Mouse (Mus musculus): Measurements from ENCODE around the gene Glb1.

The Glb1 gene

DNA sequence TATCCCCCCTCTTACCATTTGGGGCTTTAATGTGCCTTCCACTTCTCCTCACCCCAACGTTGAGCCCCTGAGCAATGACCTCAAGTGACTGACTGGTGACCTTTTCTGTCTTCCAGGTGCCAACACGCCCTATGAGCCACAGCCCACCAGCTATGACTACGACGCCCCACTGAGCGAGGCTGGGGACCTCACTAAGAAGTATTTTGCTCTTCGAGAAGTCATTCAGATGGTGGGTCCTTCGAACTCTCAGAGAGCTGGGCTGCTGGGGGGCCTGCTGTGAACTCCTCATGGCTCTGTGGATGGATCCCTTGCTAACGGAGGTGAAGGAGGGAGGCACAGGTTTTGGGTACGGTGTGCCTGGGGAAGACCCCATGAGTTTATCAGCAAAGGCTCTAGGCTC is 42.0 kb downstream of the Glb1 start:
- no peak for DNase-seq (ENCODE audit: low spot score)

- DNase-seq (ENCODE audit: low spot score): no peak
These were observed 42.5 kb downstream of the Glb1 start for GRCm38 (mm10) chr9:114443351-114443750.

DNA sequence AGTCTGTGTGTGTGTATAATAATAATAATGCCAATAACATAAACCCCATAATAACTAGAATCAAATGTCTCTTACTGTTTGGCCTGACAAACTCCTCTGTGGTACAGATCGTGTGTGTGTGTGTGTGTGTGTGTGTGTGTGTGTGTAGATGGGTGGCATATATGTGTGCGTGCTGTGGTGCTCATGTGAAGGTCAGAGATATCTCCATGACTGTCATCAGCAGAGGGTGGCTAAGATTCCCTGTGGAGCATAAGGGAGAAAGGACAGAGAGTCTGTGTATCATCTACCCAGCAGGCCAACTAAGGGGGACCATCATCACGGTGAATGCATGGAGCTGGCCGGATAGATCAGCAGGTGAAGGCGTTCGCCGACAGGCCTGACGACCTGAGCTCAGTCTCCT is 46.0 kb downstream of the Glb1 start:
- DNase-seq (ENCODE audit: low spot score): no peak

DNA sequence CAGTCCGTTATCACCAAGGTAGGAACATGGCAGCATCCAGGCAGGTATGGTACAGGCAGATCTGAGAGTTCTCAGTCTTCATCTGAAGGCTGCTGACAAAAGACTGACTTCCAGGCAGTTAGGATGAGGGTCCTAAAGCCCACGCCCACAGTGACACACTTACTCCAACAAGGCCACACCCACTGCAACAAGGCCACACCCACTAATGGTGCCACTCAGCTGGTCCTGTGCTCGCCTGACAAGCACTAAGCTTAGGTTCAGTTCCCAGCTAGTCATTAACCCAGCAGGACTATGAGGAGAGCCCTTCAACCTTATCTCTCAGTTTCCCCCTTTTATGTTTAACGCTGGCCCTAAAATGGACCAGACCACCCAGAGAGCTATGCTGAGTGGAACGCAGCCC is 47.8 kb downstream of the Glb1 start:
- DNase-seq (ENCODE audit: low spot score): no peak

DNA sequence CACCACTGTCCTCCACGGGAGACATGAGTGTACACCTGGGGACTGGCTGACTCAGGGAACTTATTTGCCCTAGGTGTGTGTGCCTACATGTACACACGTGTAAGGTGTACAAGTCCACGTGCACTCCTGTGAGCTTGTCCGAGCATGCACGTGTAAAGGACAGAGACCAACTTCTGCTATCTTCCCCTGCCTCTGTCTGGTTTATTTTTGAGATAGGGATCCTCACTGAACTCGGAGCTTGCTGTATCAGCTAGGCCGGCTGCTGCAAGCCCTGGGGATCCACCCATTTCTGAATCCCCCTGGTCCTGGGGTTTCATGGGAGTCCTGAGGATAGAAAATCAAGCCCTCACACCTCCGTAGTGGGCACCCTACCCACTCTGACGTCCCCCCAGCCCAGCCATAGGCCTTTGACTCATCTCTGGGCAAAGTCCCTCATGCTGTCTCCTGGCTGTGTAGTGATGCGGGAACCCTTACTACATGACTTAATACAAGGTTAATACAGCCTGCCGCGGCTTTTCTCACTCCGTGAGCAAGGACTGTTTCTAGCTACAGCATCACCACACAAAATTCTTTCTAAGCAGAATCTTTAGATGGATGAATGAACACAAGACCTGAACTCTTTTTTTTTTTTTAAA is 48.4 kb downstream of the Glb1 start:
- no peak for DNase-seq (ENCODE audit: low spot score)

GRCm38 (mm10) chr9:114451615-114452014 is 50.7 kb downstream of the Glb1 start:
- DNase-seq (ENCODE audit: low spot score): no peak

DNA sequence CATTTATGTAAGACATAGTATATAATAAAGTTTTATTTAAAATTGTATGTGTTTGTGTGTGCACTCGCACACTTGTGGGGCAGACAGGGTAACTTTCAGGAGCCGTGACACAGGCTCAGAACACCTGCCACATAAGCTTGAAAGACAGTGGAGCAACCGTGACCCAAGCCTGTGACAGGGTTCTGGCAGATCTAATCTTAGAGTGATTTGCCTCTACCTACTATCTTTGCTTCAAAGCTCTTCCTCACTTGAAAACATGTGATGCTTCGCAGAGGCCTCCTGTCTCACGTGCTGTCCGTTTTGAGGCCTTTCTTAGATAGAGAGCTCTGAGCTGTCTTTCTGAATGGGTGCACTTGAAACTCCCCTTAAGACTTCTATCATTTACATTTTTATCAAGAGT is 51.5 kb downstream of the Glb1 start:
- DNase-seq (ENCODE audit: low spot score): no peak

GRCm38 (mm10) chr9:114455420-114455819 is 54.5 kb downstream of the Glb1 start:
- no peak for DNase-seq (ENCODE audit: low spot score)

DNA sequence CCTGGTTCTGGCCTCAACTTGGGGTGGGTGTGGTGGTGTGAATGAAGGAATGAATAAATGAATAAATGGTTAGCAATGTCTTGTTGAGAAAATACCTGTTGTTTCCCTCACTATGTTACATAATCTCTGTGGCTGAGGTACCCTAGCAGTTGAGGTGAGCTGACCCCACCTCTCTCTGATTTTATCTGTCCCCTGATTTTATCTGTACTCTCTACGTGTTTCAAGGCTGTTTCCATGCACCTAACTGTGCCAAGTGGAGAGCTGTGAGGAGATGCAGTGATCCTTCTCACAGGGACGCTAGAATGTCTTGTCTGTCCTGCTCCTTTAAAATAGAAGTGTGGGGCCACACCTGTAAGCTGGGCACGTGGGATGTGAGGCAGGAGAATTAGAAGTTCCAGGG is 57.6 kb downstream of the Glb1 start:
- no peak for DNase-seq (ENCODE audit: low spot score)

GRCm38 (mm10) chr9:114462569-114462968 is 61.7 kb downstream of the Glb1 start:
- DNase-seq (ENCODE audit: low spot score): no peak

GRCm38 (mm10) chr9:114465442-114465841 is 64.6 kb downstream of the Glb1 start:
- no peak for DNase-seq (ENCODE audit: low spot score)

- no peak for DNase-seq (ENCODE audit: low spot score)
These were observed 66.0 kb downstream of the Glb1 start for GRCm38 (mm10) chr9:114466871-114467270.

DNA sequence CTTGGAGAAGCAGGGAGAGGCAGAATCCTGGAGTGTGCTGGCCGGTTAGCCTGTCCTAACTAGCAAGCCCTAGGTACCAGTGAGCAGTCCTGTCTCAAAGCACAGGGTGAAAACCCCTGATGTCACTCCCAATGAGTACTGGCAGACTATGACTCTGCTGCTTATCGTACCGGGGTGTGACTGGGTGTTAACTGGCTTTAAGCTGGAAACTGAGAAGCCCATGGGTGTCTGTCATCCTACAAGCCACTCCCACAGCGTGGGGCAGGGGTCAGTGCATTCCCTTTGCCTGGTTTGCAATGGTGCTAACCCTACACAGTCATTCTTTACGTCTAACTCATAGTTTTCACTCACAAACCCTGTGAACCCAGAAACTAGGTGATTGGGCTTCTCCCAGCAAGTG is 67.3 kb downstream of the Glb1 start:
- DNase-seq (ENCODE audit: low spot score): no peak

DNA sequence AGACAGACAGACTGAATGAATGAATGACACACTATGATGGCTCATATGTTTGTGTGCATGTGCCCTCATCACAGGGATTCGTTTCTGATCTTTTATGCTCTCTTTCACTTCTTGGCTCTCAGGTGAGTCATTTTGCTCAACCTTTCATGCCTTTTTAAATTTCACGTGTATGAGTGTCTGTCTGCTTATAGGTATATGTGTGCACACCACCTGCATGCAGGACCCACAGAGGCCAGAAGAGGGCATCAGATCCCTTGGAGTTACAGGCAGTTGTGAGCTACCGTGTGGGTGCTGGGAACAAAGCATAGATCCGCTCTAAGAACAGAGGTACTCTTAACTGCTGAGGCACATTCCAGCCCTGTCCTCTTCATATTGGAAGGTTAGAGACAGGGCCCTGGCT is 67.8 kb downstream of the Glb1 start:
- no peak for DNase-seq (ENCODE audit: low spot score)

DNA sequence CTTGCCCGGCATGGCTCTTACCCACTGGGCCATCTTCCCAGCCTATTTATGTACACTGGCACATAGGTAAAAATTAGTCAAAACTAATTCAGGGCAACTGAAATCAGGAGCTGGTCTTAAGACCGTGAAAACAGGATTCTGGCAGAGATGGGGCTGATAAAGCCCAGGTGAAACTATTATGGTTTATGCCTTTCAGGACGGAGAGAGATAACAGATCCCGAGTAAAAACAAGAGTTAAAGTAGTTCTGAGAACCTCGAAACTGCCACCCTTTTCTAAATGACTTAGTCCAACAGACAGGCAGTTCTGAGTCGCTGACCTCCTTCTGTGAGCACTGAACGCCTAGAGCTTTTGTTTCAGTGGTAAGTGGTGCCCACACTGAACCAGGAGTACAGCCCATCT is 71.0 kb downstream of the Glb1 start:
- no peak for DNase-seq (ENCODE audit: low spot score)

- no peak for DNase-seq (ENCODE audit: low spot score)
These were observed 76.1 kb downstream of the Glb1 start for GRCm38 (mm10) chr9:114477019-114477418.

DNA sequence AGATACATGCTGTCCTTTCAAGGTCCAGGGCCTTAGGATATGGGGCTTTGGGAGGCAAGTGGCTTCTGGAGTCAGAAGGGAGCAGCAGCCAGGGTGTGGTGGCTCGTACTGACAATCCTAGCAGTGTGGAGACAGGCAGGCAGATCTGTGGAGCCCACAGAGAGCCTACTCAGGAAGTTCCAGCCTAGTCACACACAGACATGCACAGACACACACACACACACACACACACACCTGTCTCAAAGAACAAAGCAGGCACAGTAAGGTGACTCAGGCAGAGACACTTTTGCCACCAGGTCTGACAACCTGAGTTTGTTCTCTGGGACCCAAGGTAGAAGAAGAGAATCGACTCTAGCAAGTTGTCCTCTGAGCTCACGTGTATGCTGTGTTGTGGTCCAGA is 80.1 kb downstream of the Glb1 start:
- DNase-seq (ENCODE audit: low spot score): no peak

GRCm38 (mm10) chr9:114484771-114485170 is 83.9 kb downstream of the Glb1 start:
- no peak for DNase-seq (ENCODE audit: low spot score)

GRCm38 (mm10) chr9:114486808-114487207 is 85.9 kb downstream of the Glb1 start:
- DNase-seq (ENCODE audit: low spot score): no peak

DNA sequence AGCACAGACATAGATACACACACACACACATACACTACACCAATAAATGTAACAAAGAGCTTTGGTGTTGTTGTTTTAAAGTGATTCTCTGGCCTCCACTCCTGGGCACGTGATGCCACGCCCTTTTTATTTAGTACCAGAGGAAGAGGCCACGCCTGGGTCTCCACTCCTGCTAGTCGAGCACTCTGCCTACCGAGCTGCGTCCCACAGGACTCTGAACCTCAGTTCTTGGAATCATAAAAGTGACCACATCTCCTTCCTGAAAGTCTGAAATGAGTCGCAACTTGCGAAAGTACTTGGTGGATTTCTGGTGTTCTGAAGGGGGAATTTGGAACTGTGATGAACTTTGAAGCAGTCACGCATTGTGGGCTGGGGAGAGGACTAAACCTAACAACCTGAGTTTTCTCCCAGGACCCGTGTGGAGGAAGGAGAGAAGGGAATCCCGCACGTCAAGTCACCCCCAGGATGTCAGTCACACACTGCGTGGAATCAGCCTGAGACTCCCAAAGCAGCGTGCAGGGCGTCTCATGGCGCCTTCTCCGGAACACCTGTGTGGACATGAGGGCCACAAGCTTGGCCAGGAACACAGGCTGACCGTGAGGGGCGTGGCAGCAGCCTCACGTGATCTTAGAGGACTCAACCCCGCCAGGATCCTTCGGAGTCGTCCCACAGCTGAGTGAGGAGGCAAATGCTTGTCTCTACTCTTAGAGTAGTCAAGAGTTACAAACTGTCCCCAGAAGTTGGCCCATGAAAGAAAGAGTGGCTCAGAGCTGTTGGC is 86.8 kb downstream of the Glb1 start:
- DNase-seq (ENCODE audit: low spot score): no peak

DNA sequence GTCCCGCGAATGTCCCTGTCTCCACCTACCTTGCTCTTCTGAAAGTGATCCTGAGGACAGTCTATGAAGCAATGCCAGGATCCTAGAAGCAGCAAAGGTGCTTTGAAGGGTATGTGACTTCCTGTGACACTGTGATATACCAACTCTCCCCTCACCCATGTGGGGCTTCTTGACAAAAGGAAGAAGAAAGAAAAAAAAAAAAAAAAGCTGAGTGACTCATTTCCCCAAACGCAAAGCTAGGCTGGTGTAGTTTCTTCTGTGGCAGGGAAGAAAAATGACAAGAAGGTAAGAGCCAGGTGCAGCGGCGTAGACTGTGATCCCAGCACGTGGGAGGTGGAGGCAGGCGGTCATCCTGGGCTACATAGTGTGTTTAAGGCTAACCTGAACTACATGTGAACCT is 95.6 kb downstream of the Glb1 start:
- no peak for DNase-seq (ENCODE audit: low spot score)

DNA sequence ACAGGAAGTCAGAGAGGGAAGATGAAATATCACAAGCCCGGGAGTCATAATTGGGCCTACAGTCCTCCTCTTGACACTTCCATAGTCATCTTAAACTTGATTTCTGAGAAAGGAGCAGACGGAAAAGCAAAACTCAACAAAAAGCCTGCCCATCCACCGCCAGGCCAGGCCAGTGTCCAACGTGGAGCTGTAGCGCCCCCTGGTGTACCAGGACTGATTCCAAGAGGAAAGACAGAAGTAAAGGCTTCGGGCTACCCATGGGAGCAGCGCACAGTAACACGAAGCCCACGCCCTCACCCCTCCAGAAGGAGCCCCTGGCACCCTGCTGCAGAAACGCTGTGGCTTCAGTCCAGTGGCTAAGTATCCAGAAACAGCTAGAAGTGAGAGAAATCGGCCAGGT is 97.3 kb downstream of the Glb1 start:
- DNase-seq (ENCODE audit: low spot score): peak; percentile 96

DNA sequence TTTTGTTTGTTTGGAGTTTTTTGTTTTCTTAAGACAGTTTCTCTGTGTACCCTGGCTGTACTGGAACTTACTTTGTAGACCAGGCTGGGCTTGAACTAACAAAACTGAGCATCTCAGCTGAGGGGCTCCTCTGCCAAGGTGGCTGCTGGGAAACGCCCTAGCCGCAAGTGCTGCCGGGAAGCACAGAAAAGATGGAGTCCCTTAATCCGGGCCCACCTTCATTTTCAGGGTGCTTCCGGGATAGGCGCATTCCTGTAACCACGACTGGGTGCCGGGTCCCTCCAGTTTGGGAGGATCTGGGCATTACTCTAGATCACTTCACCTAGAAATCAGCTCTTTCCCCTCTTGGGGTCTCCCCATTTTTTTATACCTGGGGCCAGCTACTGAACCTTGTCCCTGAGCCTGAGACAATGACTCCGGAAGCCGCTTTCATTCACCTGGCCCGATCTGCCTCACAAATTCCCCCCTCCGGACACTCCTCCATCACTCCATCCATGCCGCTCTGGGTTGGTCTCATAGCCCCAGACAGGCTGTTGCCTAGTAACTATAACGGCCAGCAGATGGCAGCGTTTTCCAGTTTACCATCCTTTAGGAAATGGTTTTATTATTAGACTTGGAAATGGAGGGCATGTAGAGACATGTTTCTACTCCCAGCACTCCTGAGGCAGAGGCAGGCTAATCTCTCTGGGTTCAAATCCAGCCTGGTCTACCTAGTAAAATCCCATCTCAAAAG is 99.1 kb downstream of the Glb1 start:
- peak; percentile 82 for DNase-seq (ENCODE audit: low spot score)
